Comparison of ENCODE assay signal across 8 mouse cellular contexts in genomic region chr9:47307752-47308500, GRCm38 (mm10).
DNase-seq lines count a peak whose midpoint lies in the region; ATAC-seq lines count a peak whose summit lies in the region.

No protein-coding gene starts in this region.

- no peak overlapping the region for H3K9ac ChIP-seq in embryonic facial prominence, embryonic 14.5 days (ENCODE audit: low read depth, low read length)
- no peak overlapping the region for H3K9ac ChIP-seq in neural tube, embryonic 13.5 days
- no peak overlapping the region for H3K9ac ChIP-seq in forebrain, embryonic 14.5 days (ENCODE audit: low read length)
- H3K9ac ChIP-seq in intestine, embryonic 15.5 days: no peak overlapping the region

- 69% methylated on average over 17 of the region's 17 CpGs for WGBS in embryonic facial prominence, embryonic 14.5 days
- WGBS in embryonic facial prominence, embryonic 10.5 days: 71% methylated on average over 17 of the region's 17 CpGs
- WGBS in neural tube, embryonic 13.5 days: 24% methylated on average over 17 of the region's 17 CpGs
- WGBS in forebrain, embryonic 14.5 days: 33% methylated on average over 17 of the region's 17 CpGs
- 45% methylated on average over 17 of the region's 17 CpGs for WGBS in intestine, embryonic 15.5 days

- no peak for ATAC-seq in embryonic facial prominence, embryonic 14.5 days (ENCODE audit: low read depth)
- ATAC-seq in neural tube, embryonic 13.5 days (ENCODE audit: low read depth): peak; percentile 59; the same call in 1 of the 2 replicates
- peak; percentile 29 for ATAC-seq in forebrain, embryonic 14.5 days
- ATAC-seq in intestine, embryonic 15.5 days: peak; percentile 66

- H3K36me3 ChIP-seq in embryonic facial prominence, embryonic 14.5 days (ENCODE audit: control insufficient read depth, insufficient read depth, low read length): no peaks in the 10 kb centered on the region
- no peaks in the 10 kb centered on the region for H3K36me3 ChIP-seq in embryonic facial prominence, embryonic 10.5 days (replicated peaks)
- H3K36me3 ChIP-seq in neural tube, embryonic 13.5 days: no peaks in the 10 kb centered on the region
- no peaks in the 10 kb centered on the region for H3K36me3 ChIP-seq in forebrain, embryonic 14.5 days (ENCODE audit: control insufficient read depth, insufficient read depth, low read length)
- H3K36me3 ChIP-seq in intestine, embryonic 15.5 days: no peaks in the 10 kb centered on the region

- no peak overlapping the region for H3K4me2 ChIP-seq in embryonic facial prominence, embryonic 14.5 days (ENCODE audit: low read depth, low read length)
- H3K4me2 ChIP-seq in neural tube, embryonic 13.5 days: peak overlapping the region; percentile 11; the same call in 1 of the 2 replicates
- no peak overlapping the region for H3K4me2 ChIP-seq in forebrain, embryonic 14.5 days (ENCODE audit: low read length)
- peak overlapping the region; percentile 17; the same call in 1 of the 2 replicates for H3K4me2 ChIP-seq in intestine, embryonic 15.5 days (replicated peaks)

- no peak overlapping the region for H3K4me3 ChIP-seq in embryonic facial prominence, embryonic 14.5 days (ENCODE audit: low read depth, low read length)
- no peak overlapping the region for H3K4me3 ChIP-seq in embryonic facial prominence, embryonic 10.5 days
- H3K4me3 ChIP-seq in neural tube, embryonic 13.5 days: no peak overlapping the region
- no peak overlapping the region for H3K4me3 ChIP-seq in forebrain, embryonic 14.5 days (ENCODE audit: low read depth, low read length)
- no peak overlapping the region for H3K4me3 ChIP-seq in intestine, embryonic 15.5 days (replicated peaks)

- peak; percentile 51 for DNase-seq in embryonic facial prominence, embryonic 14.5 days (ENCODE audit: low spot score)
- DNase-seq in embryonic facial prominence, embryonic 10.5 days (ENCODE audit: low spot score): no peak
- no peak for DNase-seq in neural tube, embryonic 10.5 days (ENCODE audit: extremely low spot score, low spot score)
- DNase-seq in forebrain, embryonic 14.5 days (ENCODE audit: low spot score): peak; percentile 79
- no peak for DNase-seq in frontal cortex, adult 2 months (ENCODE audit: extremely low spot score in 1 of 2, low spot score in 1 of 2)
- DNase-seq in frontal cortex, postnatal 10 days (ENCODE audit: low spot score in 2 of 2): no peak

- H3K4me1 ChIP-seq in embryonic facial prominence, embryonic 14.5 days (ENCODE audit: control insufficient read depth, insufficient read depth, low read length): peaks cover 6% of the 10 kb centered on the region; the same call in 1 of the 2 replicates
- no peaks in the 10 kb centered on the region for H3K4me1 ChIP-seq in embryonic facial prominence, embryonic 10.5 days
- H3K4me1 ChIP-seq in neural tube, embryonic 13.5 days (replicated peaks): peaks cover 15% of the 10 kb centered on the region
- peaks cover 14% of the 10 kb centered on the region for H3K4me1 ChIP-seq in forebrain, embryonic 14.5 days (ENCODE audit: control insufficient read depth, insufficient read depth, low read length)
- H3K4me1 ChIP-seq in intestine, embryonic 15.5 days (replicated peaks): peaks cover 6% of the 10 kb centered on the region

- H3K27ac ChIP-seq in embryonic facial prominence, embryonic 14.5 days (replicated peaks; ENCODE audit: low read depth, low read length): no peak overlapping the region
- no peak overlapping the region for H3K27ac ChIP-seq in embryonic facial prominence, embryonic 10.5 days (replicated peaks)
- peak overlapping the region; percentile 28 for H3K27ac ChIP-seq in neural tube, embryonic 13.5 days (replicated peaks)
- no peak overlapping the region for H3K27ac ChIP-seq in forebrain, embryonic 14.5 days (ENCODE audit: low read depth, low read length)
- H3K27ac ChIP-seq in intestine, embryonic 15.5 days: no peak overlapping the region

- H3K27me3 ChIP-seq in embryonic facial prominence, embryonic 14.5 days (replicated peaks; ENCODE audit: control insufficient read depth, insufficient read depth, low read length): no peaks in the 10 kb centered on the region
- H3K27me3 ChIP-seq in embryonic facial prominence, embryonic 10.5 days (replicated peaks; ENCODE audit: low read depth, poor library complexity, severe bottlenecking): no peaks in the 10 kb centered on the region
- no peaks in the 10 kb centered on the region for H3K27me3 ChIP-seq in neural tube, embryonic 13.5 days
- no peaks in the 10 kb centered on the region for H3K27me3 ChIP-seq in forebrain, embryonic 14.5 days (replicated peaks; ENCODE audit: control insufficient read depth, insufficient read depth, low read length)
- no peaks in the 10 kb centered on the region for H3K27me3 ChIP-seq in intestine, embryonic 15.5 days (replicated peaks)

- H3K9me3 ChIP-seq in embryonic facial prominence, embryonic 14.5 days (ENCODE audit: control insufficient read depth, low read length): no peaks in the 10 kb centered on the region
- H3K9me3 ChIP-seq in embryonic facial prominence, embryonic 10.5 days: no peaks in the 10 kb centered on the region
- 0 out of 2 replicates have a peak, but pooled peaks cover 4% of the 10 kb centered on the region for H3K9me3 ChIP-seq in neural tube, embryonic 13.5 days
- no peaks in the 10 kb centered on the region for H3K9me3 ChIP-seq in forebrain, embryonic 14.5 days (replicated peaks; ENCODE audit: control insufficient read depth, low read length)
- H3K9me3 ChIP-seq in intestine, embryonic 15.5 days: no peaks in the 10 kb centered on the region

Comparison
In these comparisons a context has a peak if more than half of its experiments do, and no peak if none do; other contexts are left out.
1. DNase-seq: peak in embryonic facial prominence, embryonic 14.5 days (single experiment) and forebrain, embryonic 14.5 days (single experiment); none in embryonic facial prominence, embryonic 10.5 days (single experiment), neural tube, embryonic 10.5 days (single experiment), frontal cortex, adult 2 months (0 of 2) and frontal cortex, postnatal 10 days (0 of 2).
2. H3K4me2 ChIP-seq: peak in neural tube, embryonic 13.5 days (single experiment) and intestine, embryonic 15.5 days (single experiment); none in embryonic facial prominence, embryonic 14.5 days (single experiment) and forebrain, embryonic 14.5 days (single experiment).